In the genomic region with DNA sequence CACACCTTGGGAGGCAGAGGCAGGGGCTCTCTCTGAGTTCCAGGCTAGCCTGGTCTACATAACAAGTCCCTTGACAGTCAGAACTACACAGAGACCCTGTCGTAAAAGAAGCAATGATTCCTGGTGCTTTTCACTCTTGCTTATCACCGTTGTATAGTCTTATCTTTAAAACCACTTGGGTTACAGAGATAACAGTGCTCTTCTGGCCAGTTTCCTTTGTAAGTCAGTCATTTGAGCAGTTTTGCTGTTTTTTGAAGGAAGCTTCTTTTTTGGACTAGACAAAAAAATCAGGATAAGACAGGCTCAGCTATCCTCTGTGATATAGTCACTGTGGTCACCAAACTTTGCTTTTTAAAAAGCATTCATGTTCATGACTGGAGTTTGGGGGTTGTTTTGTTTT, we compare ENCODE assay signal across 17 mouse cellular contexts.
"Had no signal": no experiment of that assay in that cellular context is flagged by ENCODE, and none has a peak within 500 bp of the region (broad histone marks: within the 10 kb centered on the region; RNA-seq: fewer than 3 reads in every experiment).

No protein-coding gene starts in this region.

- H3K4me1 ChIP-seq: neural tube, embryonic 12.5 days; neural tube, embryonic 13.5 days; neural tube, embryonic 15.5 days; stomach, embryonic 15.5 days had no signal

- DNase-seq: retina, postnatal 1 day; right cerebral cortex, adult 18-20 months; right cerebral cortex, postnatal 14 days; right cerebral cortex, postnatal 25 days; right cerebral cortex, postnatal 4 days; spleen, adult 18-20 months; thymus, adult 18-20 months; thymus, adult 2 months; thymus, postnatal 14 days; thymus, postnatal 25 days; thymus, postnatal 36 days; thymus, postnatal 4 days had no signal

- H3K9ac ChIP-seq: neural tube, embryonic 12.5 days; neural tube, embryonic 13.5 days; neural tube, embryonic 15.5 days; stomach, embryonic 15.5 days had no signal

- H3K9me3 ChIP-seq: neural tube, embryonic 12.5 days; neural tube, embryonic 13.5 days; neural tube, embryonic 15.5 days; stomach, embryonic 15.5 days had no signal

- H3K4me3 ChIP-seq: neural tube, embryonic 12.5 days; neural tube, embryonic 13.5 days; neural tube, embryonic 15.5 days; stomach, embryonic 15.5 days had no signal

- H3K27me3 ChIP-seq: neural tube, embryonic 12.5 days; neural tube, embryonic 13.5 days; neural tube, embryonic 15.5 days; stomach, embryonic 15.5 days had no signal

- H3K27ac ChIP-seq: neural tube, embryonic 12.5 days; neural tube, embryonic 13.5 days; neural tube, embryonic 15.5 days; stomach, embryonic 15.5 days; stomach, postnatal 0 days had no signal
